Comparison of ENCODE assay signal across 7 mouse cellular contexts in the genomic region with DNA sequence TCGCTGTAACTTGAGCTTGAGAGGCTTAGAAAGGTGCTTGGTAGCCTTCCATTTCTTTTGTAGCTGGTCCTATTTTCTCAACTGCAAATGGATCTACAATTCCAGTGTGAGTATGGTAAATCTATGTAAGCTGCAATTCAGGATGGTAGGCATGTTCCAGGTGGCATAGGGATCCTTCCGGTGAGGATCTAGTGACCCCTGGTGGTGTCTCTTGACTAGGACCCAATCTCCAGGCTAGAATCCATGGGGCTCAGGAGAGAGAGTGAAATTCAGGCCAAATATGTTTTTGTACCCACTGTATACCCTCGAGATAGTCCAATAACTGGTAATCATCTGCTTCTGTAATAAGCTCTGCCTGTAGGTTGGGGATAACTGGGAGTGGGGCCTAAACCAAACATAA. TPM values are rescaled to one million over a fixed set of nuclear protein-coding genes. Genes with fewer than 3 reads are reported as not detected.
DNase-seq lines count a peak whose midpoint lies in the region; ATAC-seq and TF ChIP-seq lines count a peak whose summit lies in the region.

No protein-coding gene starts in this region.

- no peak for TF ChIP-seq EP300 in MEL (IDR thresholded peaks at IDR 0.05; ENCODE audit: low read depth in 1 of 2, low read length in 2 of 2)

- no peaks in the 10 kb centered on the region for H3K27me3 ChIP-seq in MEL (ENCODE audit: control insufficient read depth in 1 of 2, insufficient read depth in 2 of 2, low read length in 2 of 2)

- H3K36me3 ChIP-seq in MEL (ENCODE audit: control insufficient read depth in 1 of 2, insufficient read depth in 2 of 2, low read length in 2 of 2), result no peaks in the 10 kb centered on the region

- peak; percentile 17; the same call in 1 of the 2 replicates for TF ChIP-seq RAD21 in MEL (IDR thresholded peaks at IDR 0.05; ENCODE audit: low read depth, low read length)

- TF ChIP-seq CTCF in MEL (IDR thresholded peaks at IDR 0.05 in 2 of 3, conservative IDR thresholded peaks at IDR 0.05 in 1 of 3; ENCODE audit: control insufficient read depth in 1 of 3, insufficient read depth in 1 of 3, low read depth in 2 of 3, low read length in 3 of 3, poor library complexity in 1 of 3, severe bottlenecking in 1 of 3), result peak in 2 of 3 experiments; percentile 17 to 24; a peak in 2 of 6 replicates

- H3K4me3 ChIP-seq in MEL (ENCODE audit: control insufficient read depth in 1 of 2, insufficient read depth in 1 of 2, low read depth in 2 of 2, low read length in 2 of 2), result no peak overlapping the region

- TF ChIP-seq POLR2A in MEL (IDR thresholded peaks at IDR 0.05; ENCODE audit: control insufficient read depth in 1 of 2, insufficient read depth in 1 of 2, low read depth in 1 of 2, low read length in 2 of 2, poor library complexity in 1 of 2), result no peak

- DNase-seq in layer of hippocampus, adult 11-12 months (ENCODE audit: low spot score), result peak; percentile 46
- DNase-seq in layer of hippocampus, adult 9-10 months (ENCODE audit: low spot score), result no peak
- no peak for DNase-seq in MEL (ENCODE audit: low read depth, low spot score)
- peak; percentile 6 for DNase-seq in adrenal gland, postnatal 25 days
- DNase-seq in kidney, adult 8-10 months, result peak; percentile 58 to 82
- DNase-seq in mesoderm, embryonic 11.5 days (ENCODE audit: low read depth, low spot score), result peak; percentile 26

- no peak overlapping the region for H3K9ac ChIP-seq in MEL (ENCODE audit: control insufficient read depth, low read depth, low read length, poor library complexity, severe bottlenecking)

- no peaks in the 10 kb centered on the region for H3K4me1 ChIP-seq in MEL (ENCODE audit: control insufficient read depth in 1 of 2, insufficient read depth in 2 of 2, low read length in 2 of 2)

- H3K79me2 ChIP-seq in MEL (ENCODE audit: control insufficient read depth, insufficient read depth, low read length, poor library complexity), result no peaks in the 10 kb centered on the region

- no peaks in the 10 kb centered on the region for H3K9me3 ChIP-seq in MEL (replicated peaks; ENCODE audit: insufficient read depth, low read length)

- no peak for ATAC-seq in CD4-positive, CD25-positive, alpha-beta regulatory T cell, adult 4 months

- H3K27ac ChIP-seq in MEL (ENCODE audit: control insufficient read depth, low read depth, low read length), result no peak overlapping the region

TF ChIP-seq in MEL, 35 proteins besides CTCF, POLR2A, EP300 and RAD21:
- TF ChIP-seq TAL1 (IDR thresholded peaks at IDR 0.05; ENCODE audit: low read length), result no peak
- no peak for TF ChIP-seq MAX (IDR thresholded peaks at IDR 0.05; ENCODE audit: low read length)
- no peak for TF ChIP-seq ZNF384 (IDR thresholded peaks at IDR 0.05; ENCODE audit: low read depth, low read length)
- TF ChIP-seq MEF2A (IDR thresholded peaks at IDR 0.05; ENCODE audit: extremely low read depth, insufficient replicate concordance, low read depth, low read length, poor library complexity, severe bottlenecking), result no peak
- TF ChIP-seq MAZ (IDR thresholded peaks at IDR 0.05; ENCODE audit: low read depth, low read length), result no peak
- no peak for TF ChIP-seq HCFC1 (IDR thresholded peaks at IDR 0.05; ENCODE audit: low read depth, low read length)
- no peak for TF ChIP-seq USF1 (IDR thresholded peaks at IDR 0.05; ENCODE audit: low read depth, low read length)
- no peak for TF ChIP-seq E2F4 (IDR thresholded peaks at IDR 0.05; ENCODE audit: borderline replicate concordance, low read depth, low read length)
- no peak for TF ChIP-seq GATA1 (IDR thresholded peaks at IDR 0.05; ENCODE audit: low read depth, low read length)
- no peak for TF ChIP-seq TCF12 (IDR thresholded peaks at IDR 0.05; ENCODE audit: low read depth, low read length)
- no peak for TF ChIP-seq ELF1 (IDR thresholded peaks at IDR 0.05; ENCODE audit: low read depth, low read length)
- TF ChIP-seq USF2 (IDR thresholded peaks at IDR 0.05; ENCODE audit: borderline replicate concordance in 1 of 2, insufficient read depth in 1 of 2, low read depth in 1 of 2, low read length in 2 of 2), result no peak
- TF ChIP-seq GABPA (IDR thresholded peaks at IDR 0.05; ENCODE audit: low read depth, low read length), result no peak
- TF ChIP-seq POLR2AphosphoS5 (IDR thresholded peaks at IDR 0.05; ENCODE audit: borderline replicate concordance, low read depth, low read length), result no peak
- no peak for TF ChIP-seq SMC3 (IDR thresholded peaks at IDR 0.05; ENCODE audit: low read depth, low read length)
- no peak for TF ChIP-seq MAFK (IDR thresholded peaks at IDR 0.05; ENCODE audit: borderline replicate concordance, low read depth, low read length)
TF ChIP-seq in MEL: peak in this region for 0.

RNA-seq across cellular contexts. Expression of a gene that starts 37.9 kb away (rescaled TPM):
- not detected in 2 replicates for total RNA-seq in MEL (2012; rRNA removed)
- not detected for polyA plus RNA-seq in MEL (2012; ENCODE audit: insufficient read depth in 1 of 2, insufficient read length in 2 of 2, low read depth in 1 of 2, low replicate concordance in 2 of 2, missing spikeins in 1 of 2)
- 2.5 and 2.6 TPM in 2 replicates for total RNA-seq in adrenal gland, postnatal 25 days (2021)
- polyA plus RNA-seq in CD4-positive, CD25-positive, alpha-beta regulatory T cell, adult 4 months (2017; shearing (Covaris generic)), result not detected

Comparison
In these comparisons a context has a peak if more than half of its experiments do, and no peak if none do; other contexts are left out.
1. DNase-seq: peak in layer of hippocampus, adult 11-12 months (single experiment), adrenal gland, postnatal 25 days (single experiment), kidney, adult 8-10 months (2 of 2) and mesoderm, embryonic 11.5 days (single experiment); none in layer of hippocampus, adult 9-10 months (single experiment) and MEL (single experiment).